Mouse (Mus musculus): ENCODE data around the gene Hcfc1.

- no peak for TF ChIP-seq CTCF (IDR thresholded peaks at IDR 0.05; ENCODE audit: extremely low read depth, insufficient read depth, low read length)
- no peak for TF ChIP-seq POLR2A (IDR thresholded peaks at IDR 0.05; ENCODE audit: extremely low read depth, insufficient read depth, low read length)
Observed at GRCm38 (mm10) chrX:74006401-74006800, 40.2 kb upstream of the Hcfc1 start.
